Mouse (Mus musculus): Measurements from ENCODE around the gene Tcf15. TPM values are rescaled to one million over a fixed set of nuclear protein-coding genes. Genes with fewer than 3 reads are reported as not detected.

Tcf15 gene
- polyA plus RNA-seq, 1 experiment from 2014 or later, result 10.0 TPM

DNA sequence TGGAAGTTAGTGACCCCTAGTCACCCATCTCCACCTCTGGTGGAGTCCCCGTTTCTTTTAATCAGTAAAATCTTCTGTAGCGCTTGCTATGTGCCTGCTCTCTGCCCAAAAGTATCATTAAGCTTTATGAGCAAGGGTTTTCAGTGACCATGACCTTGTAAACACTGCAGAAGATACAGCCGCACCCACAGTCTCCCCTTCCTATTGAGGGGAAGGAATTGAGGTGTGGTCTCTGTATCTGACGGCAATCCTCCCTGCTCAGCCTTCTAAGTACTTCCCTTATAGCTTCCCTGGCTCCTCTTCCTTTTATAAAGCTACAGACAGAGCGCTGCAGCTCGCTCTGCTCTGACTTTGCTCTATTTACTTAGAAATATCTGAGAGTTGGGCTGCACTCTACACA is 13.1 kb downstream of the Tcf15 start:
- ATAC-seq (ENCODE audit: low FRiP score, low TSS enrichment), result no peak
- no peak overlapping the region for H3K4me2 ChIP-seq (replicated peaks; ENCODE audit: low read depth, low read length)

DNA sequence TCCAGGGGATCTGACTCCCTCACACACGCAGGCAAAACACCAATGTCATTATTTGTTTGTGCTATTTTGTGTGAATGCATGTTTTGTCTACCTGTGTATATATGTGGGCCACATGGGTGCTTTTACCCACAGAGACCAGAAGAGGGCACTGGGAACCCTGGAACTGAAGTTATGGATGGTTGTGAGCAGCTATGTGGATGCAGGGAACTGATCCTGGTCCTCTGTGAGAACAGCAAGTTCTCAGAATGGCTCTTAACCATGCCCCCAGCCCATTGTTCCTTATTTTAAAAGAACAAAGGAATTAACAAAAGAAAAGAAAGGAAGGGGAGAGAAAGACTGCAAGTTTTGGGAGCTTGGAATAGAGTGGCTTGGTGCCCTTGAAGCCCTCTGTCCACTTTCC is 16.1 kb downstream of the Tcf15 start:
- WGBS, result 77% methylated on average over 1 of the region's 1 CpGs
- no peak overlapping the region for H3K9ac ChIP-seq (replicated peaks; ENCODE audit: low read length)
- no peak overlapping the region for H3K4me2 ChIP-seq (replicated peaks; ENCODE audit: low read depth, low read length)
- ATAC-seq (ENCODE audit: low FRiP score, low TSS enrichment), result no peak
- H3K9me3 ChIP-seq (ENCODE audit: low read length), result no peaks in the 10 kb centered on the region
- H3K36me3 ChIP-seq (ENCODE audit: insufficient read depth, low read length), result no peaks in the 10 kb centered on the region
- H3K4me1 ChIP-seq (ENCODE audit: insufficient read depth, low read length), result peaks cover 6% of the 10 kb centered on the region; the same call in 1 of the 2 replicates
- no peak overlapping the region for H3K27ac ChIP-seq (ENCODE audit: low read length)
- H3K27me3 ChIP-seq (ENCODE audit: insufficient read depth, low read length), result no peaks in the 10 kb centered on the region
- H3K4me3 ChIP-seq (ENCODE audit: low read length), result no peak overlapping the region

More for the DNA sequence above, 13.1 kb downstream of the Tcf15 start:
- H3K36me3 ChIP-seq (ENCODE audit: insufficient read depth, low read length), result no peaks in the 10 kb centered on the region
- H3K4me3 ChIP-seq (ENCODE audit: low read length), result no peak overlapping the region
- no peak overlapping the region; the same call in 1 of the 2 replicates for H3K9ac ChIP-seq (replicated peaks; ENCODE audit: low read length)
- no peaks in the 10 kb centered on the region for H3K9me3 ChIP-seq (ENCODE audit: low read length)
- H3K27me3 ChIP-seq (ENCODE audit: insufficient read depth, low read length), result no peaks in the 10 kb centered on the region
- 53% methylated on average over 6 of the region's 6 CpGs for WGBS
- H3K27ac ChIP-seq (ENCODE audit: low read length), result no peak overlapping the region
- peaks cover 6% of the 10 kb centered on the region; the same call in 1 of the 2 replicates for H3K4me1 ChIP-seq (ENCODE audit: insufficient read depth, low read length)

DNA sequence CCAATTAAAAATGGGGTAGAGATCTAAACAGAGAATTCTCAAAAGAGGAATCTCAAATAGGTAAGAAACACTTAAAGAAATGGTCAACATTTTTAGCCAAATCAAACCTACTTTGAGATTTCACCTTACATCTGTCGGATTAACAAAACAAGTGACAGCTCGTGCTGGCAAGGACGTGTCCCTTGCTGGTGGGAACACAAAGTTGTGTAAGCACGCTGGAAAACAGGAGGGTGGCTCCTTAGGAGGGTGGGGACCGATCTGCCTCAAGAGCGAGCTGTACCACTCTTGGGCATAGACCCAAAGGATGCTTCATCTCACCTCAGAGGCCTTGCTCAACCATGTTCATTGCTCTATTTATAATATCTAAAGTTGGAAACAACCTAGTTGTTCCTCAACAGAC is 22.9 kb downstream of the Tcf15 start:
- no peaks in the 10 kb centered on the region for H3K9me3 ChIP-seq (ENCODE audit: low read length)
- ATAC-seq (ENCODE audit: low FRiP score, low TSS enrichment), result no peak
- peaks cover 2% of the 10 kb centered on the region; the same call in 1 of the 2 replicates for H3K4me1 ChIP-seq (ENCODE audit: insufficient read depth, low read length)
- no peak overlapping the region for H3K9ac ChIP-seq (replicated peaks; ENCODE audit: low read length)
- H3K27ac ChIP-seq (ENCODE audit: low read length), result no peak overlapping the region
- WGBS, result 89% methylated on average over 6 of the region's 6 CpGs
- no peak overlapping the region for H3K4me3 ChIP-seq (ENCODE audit: low read length)
- no peaks in the 10 kb centered on the region for H3K27me3 ChIP-seq (ENCODE audit: insufficient read depth, low read length)
- no peaks in the 10 kb centered on the region for H3K36me3 ChIP-seq (ENCODE audit: insufficient read depth, low read length)
- H3K4me2 ChIP-seq (replicated peaks; ENCODE audit: low read depth, low read length), result no peak overlapping the region

DNA sequence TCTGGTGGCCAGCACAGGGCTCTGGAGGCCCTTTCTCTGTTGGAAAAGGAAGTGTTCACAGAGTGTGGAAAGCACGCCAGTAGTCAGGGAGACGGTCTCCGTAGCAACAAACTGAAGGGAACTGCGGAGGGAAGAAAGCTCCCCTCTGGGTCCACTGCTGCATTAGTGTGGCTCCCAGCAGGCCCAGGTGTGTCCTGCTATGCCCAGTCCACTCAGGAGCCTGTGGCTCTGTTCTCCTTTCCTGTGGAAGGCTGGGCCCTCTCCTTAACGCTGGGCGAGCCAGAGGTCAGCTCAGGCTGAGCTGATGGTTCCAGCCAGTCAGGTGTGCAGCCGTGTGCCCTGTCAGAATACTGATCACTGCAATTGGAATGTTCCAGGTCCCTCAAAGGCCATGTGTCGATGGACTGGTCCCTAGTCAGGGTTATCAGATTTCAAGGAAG is 24.5 kb downstream of the Tcf15 start:
- H3K36me3 ChIP-seq (ENCODE audit: insufficient read depth, low read length), result no peaks in the 10 kb centered on the region
- no peak overlapping the region for H3K9ac ChIP-seq (replicated peaks; ENCODE audit: low read length)
- H3K9me3 ChIP-seq (ENCODE audit: low read length), result no peaks in the 10 kb centered on the region
- peaks cover 2% of the 10 kb centered on the region; the same call in 1 of the 2 replicates for H3K4me1 ChIP-seq (ENCODE audit: insufficient read depth, low read length)
- no peak overlapping the region for H3K27ac ChIP-seq (ENCODE audit: low read length)
- WGBS, result 36% methylated on average over 8 of the region's 8 CpGs
- H3K4me3 ChIP-seq (ENCODE audit: low read length), result no peak overlapping the region
- peak; percentile 70; the same call in 1 of the 2 replicates for ATAC-seq (ENCODE audit: low FRiP score, low TSS enrichment)
- no peaks in the 10 kb centered on the region for H3K27me3 ChIP-seq (ENCODE audit: insufficient read depth, low read length)
- H3K4me2 ChIP-seq (replicated peaks; ENCODE audit: low read depth, low read length), result no peak overlapping the region

DNA sequence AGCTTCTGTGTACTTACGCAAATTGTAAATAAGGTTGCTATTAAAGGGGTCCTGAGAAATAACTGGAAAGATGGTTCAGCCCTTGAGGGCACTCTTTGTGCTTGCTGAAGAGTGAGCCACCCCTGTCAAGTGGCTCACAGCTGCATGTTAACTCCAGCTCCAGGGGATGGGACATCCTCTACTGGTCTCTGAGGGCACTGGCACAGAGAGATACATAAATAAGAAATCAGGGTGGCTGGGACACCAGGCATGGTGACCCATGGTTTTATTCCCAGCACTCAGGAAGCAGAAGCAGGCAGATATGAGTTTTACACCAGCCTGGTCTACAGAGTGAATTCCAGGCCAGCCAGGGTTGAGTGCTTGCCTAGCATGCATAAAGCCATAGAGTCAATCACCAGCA is 26.0 kb downstream of the Tcf15 start:
- peaks cover 2% of the 10 kb centered on the region; the same call in 1 of the 2 replicates for H3K4me1 ChIP-seq (ENCODE audit: insufficient read depth, low read length)
- 96% methylated on average over 1 of the region's 1 CpGs for WGBS
- H3K9me3 ChIP-seq (ENCODE audit: low read length), result no peaks in the 10 kb centered on the region
- no peak overlapping the region for H3K4me3 ChIP-seq (ENCODE audit: low read length)
- H3K27ac ChIP-seq (ENCODE audit: low read length), result no peak overlapping the region
- no peak overlapping the region for H3K9ac ChIP-seq (replicated peaks; ENCODE audit: low read length)
- no peaks in the 10 kb centered on the region for H3K36me3 ChIP-seq (ENCODE audit: insufficient read depth, low read length)
- no peaks in the 10 kb centered on the region for H3K27me3 ChIP-seq (ENCODE audit: insufficient read depth, low read length)
- no peak for ATAC-seq (ENCODE audit: low FRiP score, low TSS enrichment)
- H3K4me2 ChIP-seq (replicated peaks; ENCODE audit: low read depth, low read length), result no peak overlapping the region

DNA sequence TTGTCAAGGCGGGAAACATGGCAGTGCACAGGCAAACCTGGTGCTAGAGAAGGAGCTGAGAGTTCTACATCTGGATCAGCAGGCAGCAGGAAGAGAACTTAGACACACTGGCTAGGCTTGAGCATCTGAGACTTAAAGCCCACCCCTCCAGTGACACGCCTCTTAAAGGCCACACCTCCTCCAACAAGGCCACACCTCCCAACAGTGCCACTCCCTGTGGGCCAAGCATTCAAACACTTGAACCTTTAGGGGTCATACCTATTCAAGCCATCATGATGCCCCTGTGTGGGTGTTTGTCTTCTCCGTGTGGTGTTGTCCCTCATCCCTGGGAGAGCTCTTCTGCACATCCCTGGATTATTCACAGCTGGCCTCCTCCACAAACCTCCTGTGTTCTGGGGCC is 31.5 kb downstream of the Tcf15 start:
- H3K9me3 ChIP-seq (ENCODE audit: low read length), result no peaks in the 10 kb centered on the region
- H3K27ac ChIP-seq (ENCODE audit: low read length), result no peak overlapping the region
- 85% methylated on average over 3 of the region's 3 CpGs for WGBS
- peaks cover 7% of the 10 kb centered on the region for H3K4me1 ChIP-seq (ENCODE audit: insufficient read depth, low read length)
- no peaks in the 10 kb centered on the region for H3K27me3 ChIP-seq (ENCODE audit: insufficient read depth, low read length)
- ATAC-seq (ENCODE audit: low FRiP score, low TSS enrichment), result no peak
- H3K4me2 ChIP-seq (replicated peaks; ENCODE audit: low read depth, low read length), result no peak overlapping the region
- no peak overlapping the region for H3K4me3 ChIP-seq (ENCODE audit: low read length)
- H3K9ac ChIP-seq (replicated peaks; ENCODE audit: low read length), result no peak overlapping the region
- no peaks in the 10 kb centered on the region for H3K36me3 ChIP-seq (ENCODE audit: insufficient read depth, low read length)

DNA sequence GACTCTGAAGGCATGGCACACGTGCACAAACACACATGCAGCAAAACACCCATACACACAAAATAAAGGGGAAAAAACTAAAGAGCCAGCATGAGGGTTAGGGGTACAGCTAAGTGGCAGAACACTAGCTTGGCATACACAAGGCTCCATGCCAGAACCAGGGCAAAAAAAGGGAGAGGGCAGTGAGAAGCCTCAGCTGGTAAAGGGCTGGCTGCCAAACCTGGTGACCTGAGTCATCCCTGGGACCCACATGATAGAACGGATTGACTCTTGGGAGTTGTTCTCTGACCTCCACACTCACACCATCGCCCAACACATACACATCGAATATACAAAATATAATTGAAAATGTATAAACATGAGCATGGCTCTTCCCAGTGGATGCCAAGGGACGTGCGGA is 33.3 kb downstream of the Tcf15 start:
- Histone ChIP-seq H3K36me3 (ENCODE audit: insufficient read depth, low read length) (no peaks in the 10 kb centered on the region), H3K9ac (replicated peaks; ENCODE audit: low read length) (no peak overlapping the region), H3K4me1 (ENCODE audit: insufficient read depth, low read length) (peaks cover 11% of the 10 kb centered on the region), H3K4me3 (ENCODE audit: low read length) (no peak overlapping the region), H3K9me3 (ENCODE audit: low read length) (no peaks in the 10 kb centered on the region), H3K27ac (ENCODE audit: low read length) (no peak overlapping the region; the same call in 1 of the 2 replicates), H3K27me3 (ENCODE audit: insufficient read depth, low read length) (no peaks in the 10 kb centered on the region), H3K4me2 (replicated peaks; ENCODE audit: low read depth, low read length) (no peak overlapping the region)
- WGBS, result 84% methylated on average over 6 of the region's 6 CpGs
- ATAC-seq (ENCODE audit: low FRiP score, low TSS enrichment), result no peak

DNA sequence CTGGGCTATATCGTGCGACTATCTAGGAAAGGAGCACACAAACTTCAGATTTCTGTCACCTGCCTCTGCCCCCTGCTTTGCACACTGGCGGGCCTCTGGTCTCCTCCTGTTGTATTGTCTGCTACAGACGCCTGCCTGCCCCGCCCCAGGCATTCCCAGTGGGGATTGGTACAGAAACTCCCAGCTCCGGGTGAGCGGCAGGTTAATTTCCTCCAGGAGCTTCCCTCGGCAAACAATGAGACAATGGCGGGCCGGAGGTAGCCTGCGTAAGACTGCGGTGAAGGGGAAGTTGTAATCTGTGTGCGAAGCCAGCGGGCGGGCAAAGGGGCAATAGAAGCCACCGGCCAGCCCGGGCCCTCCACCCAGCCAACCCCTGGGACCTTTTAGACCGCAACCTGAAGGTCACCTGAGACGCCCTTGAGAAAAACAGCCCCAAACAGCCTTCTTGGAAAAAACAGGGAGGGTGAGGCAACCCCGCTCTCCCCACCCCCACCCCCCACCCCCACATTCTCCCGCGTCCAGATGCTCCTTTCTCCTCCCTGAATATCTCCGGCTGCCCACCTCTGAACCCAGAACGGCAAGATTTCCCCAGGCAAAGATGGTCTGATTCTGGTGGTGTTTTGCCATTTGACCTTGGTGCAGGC is 33.9 kb downstream of the Tcf15 start:
- Histone ChIP-seq H3K4me1 (ENCODE audit: insufficient read depth, low read length) (peaks cover 11% of the 10 kb centered on the region), H3K9ac (replicated peaks; ENCODE audit: low read length) (peak overlapping the region; percentile 31), H3K27ac (ENCODE audit: low read length) (peak overlapping the region; percentile 11; the same call in 1 of the 2 replicates), H3K9me3 (ENCODE audit: low read length) (no peaks in the 10 kb centered on the region), H3K4me2 (replicated peaks; ENCODE audit: low read depth, low read length) (peak overlapping the region; percentile 44), H3K27me3 (ENCODE audit: insufficient read depth, low read length) (no peaks in the 10 kb centered on the region), H3K36me3 (ENCODE audit: insufficient read depth, low read length) (no peaks in the 10 kb centered on the region), H3K4me3 (ENCODE audit: low read length) (no peak overlapping the region; the same call in 1 of the 2 replicates)
- WGBS, result 11% methylated on average over 24 of the region's 24 CpGs
- peak; percentile 53; the same call in 1 of the 2 replicates for ATAC-seq (ENCODE audit: low FRiP score, low TSS enrichment)

DNA sequence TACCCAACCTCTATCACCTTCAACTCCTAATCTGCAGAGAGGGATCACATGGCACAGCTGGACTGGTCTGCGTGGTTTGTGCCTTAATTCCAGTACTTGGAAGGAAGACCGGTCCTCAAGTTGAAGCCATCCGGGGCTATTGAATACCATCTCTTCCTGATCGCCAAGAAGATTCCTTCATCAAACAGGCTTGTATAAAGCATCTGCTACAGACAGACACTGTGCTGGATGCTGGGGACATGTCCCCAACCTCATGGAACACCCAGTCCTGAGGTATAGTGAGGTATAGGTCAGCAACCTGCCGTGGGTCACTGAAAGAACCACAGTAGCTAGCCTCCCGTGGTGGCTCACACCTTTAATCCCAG is 34.4 kb downstream of the Tcf15 start:
- H3K4me3 ChIP-seq (ENCODE audit: low read length), result no peak overlapping the region
- 79% methylated on average over 6 of the region's 6 CpGs for WGBS
- H3K27ac ChIP-seq (ENCODE audit: low read length), result 0 out of 2 replicates have a peak overlapping the region, but pooled peaks have one; percentile 11
- no peaks in the 10 kb centered on the region for H3K36me3 ChIP-seq (ENCODE audit: insufficient read depth, low read length)
- H3K4me1 ChIP-seq (ENCODE audit: insufficient read depth, low read length), result peaks cover 11% of the 10 kb centered on the region
- no peaks in the 10 kb centered on the region for H3K9me3 ChIP-seq (ENCODE audit: low read length)
- H3K9ac ChIP-seq (replicated peaks; ENCODE audit: low read length), result no peak overlapping the region
- no peaks in the 10 kb centered on the region for H3K27me3 ChIP-seq (ENCODE audit: insufficient read depth, low read length)
- ATAC-seq (ENCODE audit: low FRiP score, low TSS enrichment), result no peak
- no peak overlapping the region for H3K4me2 ChIP-seq (replicated peaks; ENCODE audit: low read depth, low read length)

DNA sequence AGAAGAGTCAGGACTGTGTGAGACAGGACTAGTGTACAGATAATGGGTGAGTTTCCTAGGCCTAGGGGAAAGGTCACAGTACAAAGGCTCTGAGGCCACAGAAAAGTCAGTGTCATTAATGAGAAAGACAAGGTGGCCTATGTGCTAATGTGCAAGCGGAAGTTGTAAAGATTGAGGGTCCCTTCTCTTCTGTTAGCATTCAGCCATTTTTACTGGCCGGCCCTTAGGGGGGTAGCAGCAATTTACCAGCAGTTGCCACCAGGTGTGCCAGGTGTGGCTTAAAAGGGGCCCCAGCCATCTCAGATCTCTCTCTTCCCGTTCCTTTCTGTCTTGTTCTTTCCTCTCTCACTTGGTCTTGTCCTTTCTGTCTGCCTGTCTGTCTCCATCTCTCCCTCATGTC is 35.0 kb downstream of the Tcf15 start:
- Histone ChIP-seq H3K27ac (ENCODE audit: low read length) (no peak overlapping the region), H3K27me3 (ENCODE audit: insufficient read depth, low read length) (no peaks in the 10 kb centered on the region), H3K36me3 (ENCODE audit: insufficient read depth, low read length) (no peaks in the 10 kb centered on the region), H3K9ac (replicated peaks; ENCODE audit: low read length) (no peak overlapping the region), H3K4me1 (ENCODE audit: insufficient read depth, low read length) (peaks cover 11% of the 10 kb centered on the region), H3K4me3 (ENCODE audit: low read length) (no peak overlapping the region), H3K4me2 (replicated peaks; ENCODE audit: low read depth, low read length) (no peak overlapping the region), H3K9me3 (ENCODE audit: low read length) (no peaks in the 10 kb centered on the region)
- WGBS, result 82% methylated on average over 3 of the region's 3 CpGs
- no peak for ATAC-seq (ENCODE audit: low FRiP score, low TSS enrichment)
